Mouse (Mus musculus): ENCODE results near the gene Nxnl2. TPM values are rescaled to one million over a fixed set of nuclear protein-coding genes. Genes with fewer than 3 reads are reported as not detected.
"Not testable (repeated sequence)": the region's sequence is repeated elsewhere in the genome, so short reads cannot be mapped to it uniquely, and the experiment has no call there.

Gene Nxnl2
- polyA plus RNA-seq, 1 experiment: not detected

DNA sequence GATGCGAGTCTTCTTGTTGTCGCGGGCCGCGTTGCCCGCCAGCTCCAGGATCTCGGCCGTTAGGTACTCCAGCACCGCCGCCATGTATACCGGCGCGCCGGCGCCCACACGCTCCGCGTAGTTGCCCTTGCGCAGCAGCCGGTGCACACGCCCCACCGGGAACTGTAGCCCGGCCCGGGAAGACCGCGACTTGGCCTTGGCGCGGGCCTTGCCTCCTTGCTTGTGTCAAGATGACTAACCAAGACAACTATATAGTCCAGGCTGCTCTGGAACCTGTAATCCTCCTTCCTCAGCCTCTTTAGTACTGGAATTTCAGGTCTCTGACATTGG, 32.0 kb downstream of the Nxnl2 start:
- H3K27me3 ChIP-seq (ENCODE audit: control insufficient read depth, insufficient read depth, insufficient read length); H3K4me3 ChIP-seq; H3K36me3 ChIP-seq (ENCODE audit: control insufficient read depth, insufficient read depth); H3ac ChIP-seq (ENCODE audit: control insufficient read depth, insufficient read length); H3K4me2 ChIP-seq (ENCODE audit: low read depth); H3K79me2 ChIP-seq (ENCODE audit: control insufficient read depth, insufficient read depth): not testable (repeated sequence)
- TF ChIP-seq POLR2A (IDR thresholded peaks at IDR 0.05; ENCODE audit: insufficient read length, low read depth) (peak; percentile 51), POLR2AphosphoS2 (IDR thresholded peaks at IDR 0.05; ENCODE audit: insufficient read length, low read depth) (peak; percentile 66)

GRCm38 (mm10) chr13:51203467-51203866, 32.6 kb downstream of the Nxnl2 start:
- Histone ChIP-seq H3K4me3 (no peak overlapping the region), H3K79me2 (ENCODE audit: control insufficient read depth, insufficient read depth) (no peaks in the 10 kb centered on the region), H3ac (ENCODE audit: control insufficient read depth, insufficient read length) (no peak overlapping the region), H3K4me2 (ENCODE audit: low read depth) (no peak overlapping the region), H3K36me3 (ENCODE audit: control insufficient read depth, insufficient read depth) (no peaks in the 10 kb centered on the region), H3K27me3 (ENCODE audit: control insufficient read depth, insufficient read depth, insufficient read length) (no peaks in the 10 kb centered on the region)
- no peak for TF ChIP-seq CEBPB (IDR thresholded peaks at IDR 0.05; ENCODE audit: insufficient read depth, poor library complexity, severe bottlenecking)
- TF ChIP-seq E2F4 (IDR thresholded peaks at IDR 0.05; ENCODE audit: insufficient read depth): no peak
- no peak for TF ChIP-seq POLR2A (IDR thresholded peaks at IDR 0.05; ENCODE audit: insufficient read length, low read depth)
- no peak for TF ChIP-seq REST (IDR thresholded peaks at IDR 0.05; ENCODE audit: insufficient read depth, insufficient read length)

DNA sequence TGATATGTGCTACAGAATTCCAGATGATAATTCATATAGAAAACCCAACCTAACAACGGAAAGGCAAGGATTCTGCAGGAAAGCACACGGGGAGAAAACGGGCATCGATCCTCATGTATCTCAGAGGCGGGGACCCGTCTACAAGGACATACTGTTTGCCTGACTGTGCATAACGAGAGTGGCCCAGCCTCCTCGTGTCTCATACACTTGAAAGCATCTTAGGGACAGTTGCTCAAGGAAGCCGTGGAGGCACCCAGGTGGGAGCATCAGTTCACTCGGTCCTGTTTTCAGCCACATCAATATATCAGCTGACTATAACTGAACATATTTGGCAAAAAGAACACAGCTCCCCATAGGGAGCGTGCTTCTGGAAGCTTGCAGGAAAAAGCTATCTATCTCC, 33.3 kb downstream of the Nxnl2 start:
- H3K27me3 ChIP-seq (ENCODE audit: control insufficient read depth, insufficient read depth, insufficient read length); H3K36me3 ChIP-seq (ENCODE audit: control insufficient read depth, insufficient read depth); H3K79me2 ChIP-seq (ENCODE audit: control insufficient read depth, insufficient read depth); H3K4me3 ChIP-seq; H3ac ChIP-seq (ENCODE audit: control insufficient read depth, insufficient read length); H3K4me2 ChIP-seq (ENCODE audit: low read depth): not testable (repeated sequence)

DNA sequence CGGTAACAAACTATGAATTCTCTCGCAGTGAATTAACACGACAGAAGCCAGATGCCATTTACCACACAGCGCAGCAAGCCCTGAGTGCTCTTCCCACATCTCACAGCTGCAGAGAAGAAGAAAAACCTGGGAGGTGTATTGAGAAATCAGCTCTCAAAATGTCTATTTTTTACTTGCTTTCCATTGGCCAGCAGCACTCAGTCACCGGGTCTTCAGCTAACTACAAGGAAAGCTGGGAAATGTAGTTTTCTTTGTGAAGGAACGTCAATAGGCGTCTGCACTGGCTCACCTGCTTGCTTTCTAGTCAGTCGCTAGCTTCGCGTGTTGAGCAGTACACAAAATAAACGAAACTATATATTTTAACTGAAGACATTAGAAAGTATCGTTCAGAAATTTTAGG, 37.1 kb downstream of the Nxnl2 start:
- no peak overlapping the region for H3K4me2 ChIP-seq (ENCODE audit: low read depth)
- no peaks in the 10 kb centered on the region for H3K27me3 ChIP-seq (ENCODE audit: control insufficient read depth, insufficient read depth, insufficient read length)

GRCm38 (mm10) chr13:51208378-51209100, 37.7 kb downstream of the Nxnl2 start:
- H3K27me3 ChIP-seq (ENCODE audit: control insufficient read depth, insufficient read depth, insufficient read length): no peaks in the 10 kb centered on the region
- no peak overlapping the region for H3K4me2 ChIP-seq (ENCODE audit: low read depth)
- H3ac ChIP-seq (ENCODE audit: control insufficient read depth, insufficient read length): no peak overlapping the region
- H3K36me3 ChIP-seq (ENCODE audit: control insufficient read depth, insufficient read depth): no peaks in the 10 kb centered on the region
- no peak overlapping the region for H3K4me3 ChIP-seq
- H3K79me2 ChIP-seq (ENCODE audit: control insufficient read depth, insufficient read depth): no peaks in the 10 kb centered on the region
- TF ChIP-seq MAX (IDR thresholded peaks at IDR 0.05; ENCODE audit: low read depth) (no peak), REST (IDR thresholded peaks at IDR 0.05; ENCODE audit: insufficient read depth, insufficient read length) (no peak), SRF (IDR thresholded peaks at IDR 0.05; ENCODE audit: control insufficient read depth, insufficient read length, low read depth) (no peak), TCF3 (IDR thresholded peaks at IDR 0.05; ENCODE audit: insufficient read length, low read depth) (no peak), E2F4 (IDR thresholded peaks at IDR 0.05; ENCODE audit: insufficient read depth) (no peak), POLR2A (IDR thresholded peaks at IDR 0.05; ENCODE audit: insufficient read length, low read depth) (no peak), USF1 (IDR thresholded peaks at IDR 0.05; ENCODE audit: low read depth) (no peak), POLR2AphosphoS2 (IDR thresholded peaks at IDR 0.05; ENCODE audit: insufficient read length, low read depth) (no peak), CEBPB (IDR thresholded peaks at IDR 0.05; ENCODE audit: insufficient read depth, poor library complexity, severe bottlenecking) (no peak)

More for the DNA sequence above, 37.1 kb downstream of the Nxnl2 start:
- Histone ChIP-seq H3K79me2 (ENCODE audit: control insufficient read depth, insufficient read depth) (no peaks in the 10 kb centered on the region), H3ac (ENCODE audit: control insufficient read depth, insufficient read length) (no peak overlapping the region), H3K36me3 (ENCODE audit: control insufficient read depth, insufficient read depth) (no peaks in the 10 kb centered on the region), H3K4me3 (no peak overlapping the region)
- TF ChIP-seq TCF3 (IDR thresholded peaks at IDR 0.05; ENCODE audit: insufficient read length, low read depth) (no peak), REST (IDR thresholded peaks at IDR 0.05; ENCODE audit: insufficient read depth, insufficient read length) (no peak), MYOG (IDR thresholded peaks at IDR 0.05; ENCODE audit: control insufficient read depth in 1 of 3, insufficient read depth in 1 of 3, insufficient read length in 2 of 3, low read depth in 2 of 3) (no peak), MYOD1 (IDR thresholded peaks at IDR 0.05; ENCODE audit: control insufficient read depth in 1 of 3, insufficient read length in 2 of 3, low read depth in 2 of 3) (no peak), POLR2A (IDR thresholded peaks at IDR 0.05; ENCODE audit: insufficient read length, low read depth) (no peak), MAX (IDR thresholded peaks at IDR 0.05; ENCODE audit: low read depth) (no peak), POLR2AphosphoS2 (IDR thresholded peaks at IDR 0.05; ENCODE audit: insufficient read length, low read depth) (no peak), SRF (IDR thresholded peaks at IDR 0.05; ENCODE audit: control insufficient read depth, insufficient read length, low read depth) (no peak), USF1 (IDR thresholded peaks at IDR 0.05; ENCODE audit: low read depth) (no peak), TCF12 (IDR thresholded peaks at IDR 0.05; ENCODE audit: insufficient read depth, poor library complexity, severe bottlenecking) (no peak), E2F4 (IDR thresholded peaks at IDR 0.05; ENCODE audit: insufficient read depth) (no peak), CEBPB (IDR thresholded peaks at IDR 0.05; ENCODE audit: insufficient read depth, poor library complexity, severe bottlenecking) (no peak)

- Histone ChIP-seq H3K36me3 (ENCODE audit: control insufficient read depth, insufficient read depth) (no peaks in the 10 kb centered on the region), H3K79me2 (ENCODE audit: control insufficient read depth, insufficient read depth) (no peaks in the 10 kb centered on the region), H3K4me3 (no peak overlapping the region), H3ac (ENCODE audit: control insufficient read depth, insufficient read length) (no peak overlapping the region), H3K4me2 (ENCODE audit: low read depth) (no peak overlapping the region), H3K27me3 (ENCODE audit: control insufficient read depth, insufficient read depth, insufficient read length) (no peaks in the 10 kb centered on the region)
- TF ChIP-seq TCF12 (IDR thresholded peaks at IDR 0.05; ENCODE audit: insufficient read depth, poor library complexity, severe bottlenecking): no peak
- TF ChIP-seq REST (IDR thresholded peaks at IDR 0.05; ENCODE audit: insufficient read depth, insufficient read length): no peak
- no peak for TF ChIP-seq MAX (IDR thresholded peaks at IDR 0.05; ENCODE audit: low read depth)
- TF ChIP-seq POLR2A (IDR thresholded peaks at IDR 0.05; ENCODE audit: insufficient read length, low read depth): no peak
- no peak for TF ChIP-seq E2F4 (IDR thresholded peaks at IDR 0.05; ENCODE audit: insufficient read depth)
- TF ChIP-seq CEBPB (IDR thresholded peaks at IDR 0.05; ENCODE audit: insufficient read depth, poor library complexity, severe bottlenecking): no peak
- TF ChIP-seq MYOD1 (IDR thresholded peaks at IDR 0.05; ENCODE audit: control insufficient read depth in 1 of 3, insufficient read length in 2 of 3, low read depth in 2 of 3): no peak
- no peak for TF ChIP-seq SRF (IDR thresholded peaks at IDR 0.05; ENCODE audit: control insufficient read depth, insufficient read length, low read depth)
- no peak for TF ChIP-seq POLR2AphosphoS2 (IDR thresholded peaks at IDR 0.05; ENCODE audit: insufficient read length, low read depth)
- TF ChIP-seq MYOG (IDR thresholded peaks at IDR 0.05; ENCODE audit: control insufficient read depth in 1 of 3, insufficient read depth in 1 of 3, insufficient read length in 2 of 3, low read depth in 2 of 3): no peak
- TF ChIP-seq USF1 (IDR thresholded peaks at IDR 0.05; ENCODE audit: low read depth): no peak
- TF ChIP-seq TCF3 (IDR thresholded peaks at IDR 0.05; ENCODE audit: insufficient read length, low read depth): no peak
Measured at GRCm38 (mm10) chr13:51210639-51211038, 39.8 kb downstream of the Nxnl2 start.

Data from myocyte (in vitro differentiated cells).